Mouse (Mus musculus) midbrain, embryonic 14.5 days (tissue): Measurements from ENCODE around the gene Gpr21. TPM values are rescaled to one million over a fixed set of nuclear protein-coding genes. Genes with fewer than 3 reads are reported as not detected.
A peak's percentile ranks its signal among the peaks of the same experiment; 100 is the strongest.

Experiments used
- ATAC-seq: fragments of 200-750 bp; cut with Nextera tagmentation; 2 replicates; pipeline ENCODE4 v1.8.0; 2017; ENCODE audit warnings: moderate number of reproducible peaks, moderate library complexity; ENCODE audit not compliant: low FRiP score, low TSS enrichment
- DNase-seq: peaks from one replicate; pipeline ENCODE4 v3.0.0-alpha.2; 2015
- H3K27ac ChIP-seq: fragments of 300-500 bp; sonication (generic); replicated peaks from 2 replicates; pipeline ENCODE4 v1.5.1; 2014; ENCODE audit warnings: mild to moderate bottlenecking, low read depth, low read length, moderate library complexity
- H3K27me3 ChIP-seq: fragments of 300-500 bp; sonication (generic); 2 replicates; pipeline ENCODE4 v1.6.1; 2014; ENCODE audit warnings: low read length, control low read depth, mixed read lengths; ENCODE audit not compliant: control insufficient read depth, insufficient read depth
- H3K36me3 ChIP-seq: fragments of 300-500 bp; sonication (generic); 2 replicates; pipeline ENCODE4 v1.6.1; 2014; ENCODE audit warnings: low read length, control low read depth; ENCODE audit not compliant: control insufficient read depth, insufficient read depth
- H3K4me1 ChIP-seq: fragments of 300-500 bp; sonication (generic); 2 replicates; pipeline ENCODE4 v1.6.1; 2014; ENCODE audit warnings: mild to moderate bottlenecking, antibody characterized with exemption, low read length, control low read depth; ENCODE audit not compliant: control insufficient read depth, insufficient read depth
- H3K4me2 ChIP-seq: fragments of 300-500 bp; sonication (generic); 2 replicates; pipeline ENCODE4 v1.6.1; 2014; ENCODE audit warnings: mild to moderate bottlenecking, low read length, moderate library complexity
- H3K4me3 ChIP-seq: fragments of 300-500 bp; sonication (generic); replicated peaks from 2 replicates; pipeline ENCODE4 v1.5.1; 2014; ENCODE audit warnings: low read depth, low read length
- H3K9ac ChIP-seq: fragments of 300-500 bp; sonication (generic); replicated peaks from 2 replicates; pipeline ENCODE4 v1.6.1; 2014; ENCODE audit warnings: mild to moderate bottlenecking, low read length, moderate library complexity
- H3K9me3 ChIP-seq: fragments of 300-500 bp; sonication (generic); 2 replicates; pipeline ENCODE4 v1.6.1; 2016; ENCODE audit warnings: low read length, control low read depth, mixed read lengths; ENCODE audit not compliant: control insufficient read depth
- WGBS: fragments of 180-500 bp; shearing (Covaris S2); extraction: QIAGEN DNeasy Blood & Tissue Kit; methylation state at CpG from one replicate; pipeline ENCODE4 v1.1.7; 2014; 5-methylcytosine and 5-hydroxymethylcytosine counted together
- polyA plus RNA-seq: library from polyadenylated mRNA; unstranded; fragments of >200 nt; fragmentation: Nextera tagmentation; extraction: Ambion mirVana; gene quantifications from 2 replicates; pipeline ENCODE4 v1.2.1, GENCODE M21; 2014

Gene Gpr21
- polyA plus RNA-seq, 1 experiment from 2014 or later, result 25.4 TPM

GRCm38 (mm10) chr2:37549346-37550012 is 33.3 kb downstream of the Gpr21 start:
- H3K27me3 ChIP-seq, result no peaks in the 10 kb centered on the region
- H3K36me3 ChIP-seq, result peaks cover 71% of the 10 kb centered on the region
- H3K4me2 ChIP-seq, result no peak overlapping the region
- H3K9ac ChIP-seq, result no peak overlapping the region
- H3K9me3 ChIP-seq, result no peaks in the 10 kb centered on the region
- DNase-seq (no peak), ATAC-seq (no peak)
- 85% methylated on average over 1 of the region's 1 CpGs for WGBS
- H3K4me3 ChIP-seq, result no peak overlapping the region
- no peak overlapping the region for H3K27ac ChIP-seq
- no peaks in the 10 kb centered on the region for H3K4me1 ChIP-seq

GRCm38 (mm10) chr2:37556366-37556765 is 40.2 kb downstream of the Gpr21 start:
- Histone ChIP-seq H3K4me1 (no peaks in the 10 kb centered on the region), H3K27ac (no peak overlapping the region), H3K27me3 (no peaks in the 10 kb centered on the region), H3K9me3 (no peaks in the 10 kb centered on the region), H3K9ac (no peak overlapping the region), H3K36me3 (peaks cover 85% of the 10 kb centered on the region), H3K4me3 (no peak overlapping the region), H3K4me2 (no peak overlapping the region)
- no peak for ATAC-seq
- no peak for DNase-seq
- 93% methylated on average over 2 of the region's 2 CpGs for WGBS

GRCm38 (mm10) chr2:37565579-37565978 is 49.4 kb downstream of the Gpr21 start:
- H3K4me3 ChIP-seq, result no peak overlapping the region
- no peak for ATAC-seq
- no peaks in the 10 kb centered on the region for H3K27me3 ChIP-seq
- H3K36me3 ChIP-seq, result peaks cover 83% of the 10 kb centered on the region
- no peaks in the 10 kb centered on the region for H3K4me1 ChIP-seq
- H3K4me2 ChIP-seq, result no peak overlapping the region
- H3K9ac ChIP-seq, result no peak overlapping the region
- no peak overlapping the region for H3K27ac ChIP-seq
- 79% methylated on average over 2 of the region's 2 CpGs for WGBS
- DNase-seq, result no peak
- H3K9me3 ChIP-seq, result no peaks in the 10 kb centered on the region

GRCm38 (mm10) chr2:37566035-37566434 is 49.9 kb downstream of the Gpr21 start:
- Histone ChIP-seq H3K9ac (no peak overlapping the region), H3K4me3 (no peak overlapping the region), H3K27me3 (no peaks in the 10 kb centered on the region), H3K9me3 (no peaks in the 10 kb centered on the region), H3K4me2 (no peak overlapping the region), H3K36me3 (peaks cover 81% of the 10 kb centered on the region), H3K4me1 (no peaks in the 10 kb centered on the region), H3K27ac (no peak overlapping the region)
- no peak for ATAC-seq
- DNase-seq, result no peak
- WGBS, result 92% methylated on average over 1 of the region's 1 CpGs

GRCm38 (mm10) chr2:37569888-37570287 is 53.8 kb downstream of the Gpr21 start:
- 84% methylated on average over 5 of the region's 5 CpGs for WGBS
- Histone ChIP-seq H3K9me3 (no peaks in the 10 kb centered on the region), H3K4me2 (no peak overlapping the region), H3K4me1 (no peaks in the 10 kb centered on the region), H3K27ac (no peak overlapping the region), H3K4me3 (no peak overlapping the region), H3K36me3 (peaks cover 57% of the 10 kb centered on the region), H3K27me3 (no peaks in the 10 kb centered on the region), H3K9ac (no peak overlapping the region)
- DNase-seq (peak; percentile 13), ATAC-seq (no peak)

Other genes starting within 250 kb of the Gpr21 start
- not detected in 2 replicates for gene Olfr368, start 189.8 kb upstream of the Gpr21 start, polyA plus RNA-seq
- 59.2 and 77.6 TPM in 2 replicates for gene Pdcl, start 157.0 kb upstream of the Gpr21 start, polyA plus RNA-seq
- 29.7 and 32.3 TPM in 2 replicates for gene Rc3h2, start 93.4 kb upstream of the Gpr21 start, polyA plus RNA-seq
- gene Zbtb26, start 73.2 kb upstream of the Gpr21 start, polyA plus RNA-seq, result 8.2 and 11.3 TPM in 2 replicates
- gene Zbtb6, start 73.2 kb upstream of the Gpr21 start, polyA plus RNA-seq, result 11.7 and 15.8 TPM in 2 replicates
- gene Rabgap1, start 73.1 kb upstream of the Gpr21 start, polyA plus RNA-seq, result 90.3 and 91.3 TPM in 2 replicates
- 134 and 155 TPM in 2 replicates for gene Strbp, start 187.5 kb downstream of the Gpr21 start, polyA plus RNA-seq